Mouse (Mus musculus): ENCODE measurements around the gene Ahcyl2.
"Not testable (repeated sequence)": the region's sequence is repeated elsewhere in the genome, so short reads cannot be mapped to it uniquely, and the experiment has no call there.

Ahcyl2 gene

GRCm38 (mm10) chr6:29815634-29816033, 47.8 kb downstream of the Ahcyl2 start:
- DNase-seq (ENCODE audit: low spot score) = no peak

GRCm38 (mm10) chr6:29816371-29816770, 48.6 kb downstream of the Ahcyl2 start:
- DNase-seq (ENCODE audit: low spot score) = not testable (repeated sequence)

DNA sequence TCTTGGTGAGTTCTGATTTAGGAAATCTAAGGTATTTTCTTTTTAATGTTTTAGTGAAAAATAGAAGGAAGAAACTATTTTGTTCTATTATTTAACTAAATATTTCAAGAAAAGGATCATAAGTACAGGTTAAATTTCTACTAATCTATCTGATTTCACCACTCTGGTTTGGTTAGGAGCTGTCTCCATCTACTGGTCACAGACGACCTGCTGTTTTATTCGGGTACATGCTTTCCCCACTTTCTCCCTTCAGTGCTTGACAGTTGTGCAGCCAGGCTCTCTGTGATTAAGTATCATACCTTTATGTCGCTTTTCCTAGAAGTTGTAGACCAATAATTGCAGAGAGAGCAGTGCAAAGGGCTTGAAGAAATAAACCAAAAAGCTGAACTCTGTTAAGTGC, 51.5 kb downstream of the Ahcyl2 start:
- no peak for DNase-seq (ENCODE audit: low spot score)

- no peak for DNase-seq (ENCODE audit: low spot score)
Measured at GRCm38 (mm10) chr6:29820314-29820713, 52.5 kb downstream of the Ahcyl2 start.

GRCm38 (mm10) chr6:29820926-29821325, 53.1 kb downstream of the Ahcyl2 start:
- no peak for DNase-seq (ENCODE audit: low spot score)

DNA sequence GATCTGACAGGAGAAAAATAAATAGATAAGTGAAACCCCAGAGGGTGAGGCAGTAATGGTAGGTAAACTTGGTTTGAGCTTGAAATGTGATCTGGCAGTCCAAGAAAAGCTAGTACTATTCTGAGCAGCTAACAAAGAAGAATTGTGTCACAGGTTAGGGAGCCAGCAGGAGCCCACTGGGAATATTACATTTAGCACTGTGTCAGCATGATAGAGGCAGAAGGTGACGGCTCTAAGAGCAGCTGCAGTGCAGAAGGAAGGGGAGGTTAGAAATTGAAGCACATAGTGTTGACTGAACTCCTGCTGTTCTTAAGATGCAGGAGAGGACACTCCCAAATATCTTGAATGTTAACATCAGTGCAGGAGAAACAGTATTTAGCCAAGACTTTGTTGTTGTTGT, 54.0 kb downstream of the Ahcyl2 start:
- DNase-seq (ENCODE audit: low spot score) = no peak

DNA sequence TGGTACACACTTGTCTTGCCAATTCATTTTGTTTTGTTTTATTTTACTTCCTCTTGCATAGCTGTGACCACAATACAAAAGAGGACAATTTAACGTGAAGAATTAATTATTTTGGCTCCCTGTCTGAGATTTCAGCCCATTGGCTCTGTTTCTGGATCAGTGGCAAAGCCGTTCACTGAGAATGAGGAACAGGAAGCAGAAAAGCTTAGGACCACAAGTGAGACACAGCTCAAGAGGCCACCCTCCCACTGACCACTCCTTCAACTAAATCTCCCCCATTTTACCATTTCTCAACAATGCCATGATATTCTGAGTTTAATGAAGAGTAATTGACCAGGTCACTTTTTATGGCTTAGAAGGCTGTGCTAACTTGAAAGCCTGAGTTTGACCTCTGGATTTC, 57.5 kb downstream of the Ahcyl2 start:
- no peak for DNase-seq (ENCODE audit: low spot score)

DNA sequence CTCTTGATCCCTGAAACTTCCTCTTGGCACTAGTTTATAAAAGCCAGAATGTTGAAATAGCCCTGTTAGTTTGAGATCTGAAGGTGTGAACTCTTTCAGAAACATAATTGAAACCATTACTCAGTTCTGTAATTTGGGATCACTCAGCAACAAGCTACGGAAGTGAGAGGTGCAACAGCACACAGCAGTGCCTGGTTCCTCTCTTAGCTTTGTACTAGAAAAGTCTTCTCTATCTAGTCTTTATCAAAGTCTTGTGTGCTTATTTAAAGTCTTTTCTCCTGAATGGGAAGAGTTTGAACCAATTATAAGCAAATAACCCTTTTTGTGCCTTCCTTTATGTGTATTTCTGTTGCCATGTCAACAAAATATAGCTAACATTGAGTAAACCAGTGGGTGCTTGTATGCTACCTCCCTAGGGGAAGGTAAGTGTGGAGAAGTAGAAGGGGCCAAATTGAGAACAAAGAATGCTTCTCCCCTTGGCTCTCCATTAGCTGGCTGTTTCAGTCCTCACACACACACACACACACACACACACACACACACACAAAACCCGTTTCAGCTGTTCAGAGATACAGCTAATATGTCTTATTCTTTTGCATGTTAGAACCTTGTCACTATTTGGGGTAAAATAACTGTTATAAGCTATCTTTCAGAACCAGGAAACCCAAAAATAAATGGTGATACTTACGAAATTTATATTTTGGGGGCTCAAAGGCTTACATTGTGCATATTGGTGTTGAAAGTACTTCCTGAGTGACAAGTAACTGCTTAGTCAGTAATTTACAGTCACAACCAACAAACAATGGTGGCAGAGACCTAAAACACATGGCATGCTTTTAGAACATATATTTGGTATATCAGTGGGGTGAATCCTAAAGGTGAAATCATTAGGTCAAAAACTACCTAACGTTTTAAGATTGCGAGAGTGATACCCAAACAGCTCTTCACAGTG, 59.8 kb downstream of the Ahcyl2 start:
- no peak for DNase-seq (ENCODE audit: low spot score)

DNA sequence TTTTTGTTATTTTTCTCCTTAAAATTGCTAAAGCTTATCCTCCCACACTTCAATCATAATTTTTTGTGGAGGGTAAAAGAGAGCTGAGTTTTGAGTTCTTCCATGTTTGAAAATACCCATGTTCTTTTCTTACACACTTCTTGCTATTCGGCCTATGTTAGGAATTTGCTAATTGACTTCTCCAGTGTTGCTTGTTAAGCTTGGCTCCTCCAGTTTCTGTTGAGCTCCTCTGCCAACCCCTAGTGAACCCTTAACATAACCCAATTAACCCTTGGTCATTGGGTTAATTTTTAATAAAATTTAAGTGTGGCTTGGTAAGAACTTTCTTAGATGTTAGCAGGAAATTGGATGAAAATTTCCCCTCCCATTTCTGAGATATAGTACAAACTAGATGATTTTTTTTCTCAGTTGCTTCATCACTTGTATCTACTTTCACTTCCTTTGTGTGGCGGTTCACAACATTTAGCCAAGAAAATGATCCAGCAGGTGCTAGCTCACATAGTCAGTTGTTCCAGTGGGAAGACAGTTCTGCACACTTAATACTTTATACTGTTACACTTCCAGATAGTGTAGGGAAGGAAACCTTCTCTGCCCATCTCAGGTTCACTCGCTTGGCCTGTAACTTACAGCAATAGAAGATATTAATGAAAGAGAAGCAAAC, 60.9 kb downstream of the Ahcyl2 start:
- DNase-seq (ENCODE audit: low spot score) = no peak

DNA sequence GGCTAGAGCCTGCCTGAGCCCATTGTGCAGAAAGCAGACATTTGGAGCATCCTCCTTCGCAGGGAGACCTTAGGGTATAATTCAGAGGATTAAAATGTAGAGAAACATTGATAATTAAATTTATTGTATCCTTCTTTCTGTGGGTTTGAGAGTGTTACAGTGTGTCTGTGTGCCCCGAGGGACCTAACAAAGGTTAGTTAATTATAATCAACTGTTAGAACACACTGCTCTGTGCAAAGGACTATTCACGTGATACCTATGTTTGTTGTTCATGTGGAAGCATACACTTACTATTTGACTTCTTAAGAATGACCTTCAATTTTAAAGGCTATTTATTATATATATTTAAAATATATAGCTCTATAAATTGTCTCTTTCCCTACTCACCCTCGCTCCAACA, 64.5 kb downstream of the Ahcyl2 start:
- no peak for DNase-seq (ENCODE audit: low spot score)

GRCm38 (mm10) chr6:29833117-29833516, 65.3 kb downstream of the Ahcyl2 start:
- DNase-seq (ENCODE audit: low spot score) = no peak

DNA sequence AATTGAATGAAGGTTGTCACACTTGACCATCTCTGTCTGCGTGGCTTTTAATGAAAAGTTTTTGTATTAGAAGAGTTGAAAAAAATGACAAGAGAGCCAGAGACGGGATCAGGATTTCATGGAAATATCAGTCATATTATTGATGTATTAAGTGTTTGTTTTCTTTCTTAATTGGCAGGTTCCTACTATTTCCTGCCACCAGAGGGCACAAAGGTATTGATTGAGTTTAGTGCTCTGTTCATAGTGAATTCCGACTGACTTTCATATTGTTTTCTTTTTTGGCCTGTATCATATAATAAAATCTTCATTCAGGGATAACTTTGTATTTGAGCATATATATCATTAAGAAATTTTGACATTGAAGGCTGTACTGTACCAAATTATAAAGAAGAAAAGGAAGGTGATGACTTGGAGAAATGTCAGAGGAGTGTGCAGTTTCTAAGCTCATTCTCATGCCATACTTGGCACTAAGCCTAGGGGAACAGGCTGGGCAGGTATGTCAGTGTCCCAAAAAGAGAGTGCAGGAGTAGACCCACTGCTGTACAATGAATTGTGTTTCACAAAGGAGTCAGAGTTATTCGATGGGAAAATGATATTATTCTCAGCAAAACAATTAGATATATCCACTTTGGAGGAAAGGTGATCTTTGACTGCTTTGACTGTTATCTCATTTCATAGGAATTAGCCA, 65.9 kb downstream of the Ahcyl2 start:
- no peak for DNase-seq (ENCODE audit: low spot score)

DNA sequence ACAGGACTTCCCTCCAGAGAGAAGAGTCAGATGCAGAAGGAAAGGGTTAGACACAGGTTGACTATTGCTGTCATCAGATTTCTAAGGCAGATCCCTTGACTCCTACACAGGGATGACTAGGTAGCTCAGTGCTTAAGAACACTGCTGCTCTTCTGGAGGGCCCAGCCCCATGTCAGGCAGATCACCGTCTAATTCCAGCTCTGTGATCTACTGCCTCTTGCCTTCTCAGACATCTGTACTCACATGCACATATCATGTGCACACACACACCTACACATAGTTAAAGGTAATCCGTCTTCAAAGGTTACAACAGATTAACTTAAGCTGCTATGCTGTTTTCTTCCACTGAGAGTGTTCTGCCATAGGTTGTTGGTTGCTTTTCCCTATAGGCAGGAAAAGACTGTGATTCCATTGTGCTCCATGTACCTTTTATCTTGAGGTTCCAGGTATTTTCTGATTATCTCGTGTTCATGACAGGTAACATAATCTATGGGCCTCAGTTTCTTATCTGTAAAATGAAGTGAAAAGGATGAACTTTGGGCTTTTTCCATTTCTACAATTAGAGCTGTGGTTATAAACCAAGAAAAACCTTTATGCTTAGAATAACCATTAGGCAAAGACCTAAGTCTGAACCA, 67.8 kb downstream of the Ahcyl2 start:
- DNase-seq (ENCODE audit: low spot score) = no peak

- no peak for DNase-seq (ENCODE audit: low spot score)
Measured at GRCm38 (mm10) chr6:29837579-29837978, 69.8 kb downstream of the Ahcyl2 start.

GRCm38 (mm10) chr6:29838531-29838930, 70.7 kb downstream of the Ahcyl2 start:
- DNase-seq (ENCODE audit: low spot score) = no peak

DNA sequence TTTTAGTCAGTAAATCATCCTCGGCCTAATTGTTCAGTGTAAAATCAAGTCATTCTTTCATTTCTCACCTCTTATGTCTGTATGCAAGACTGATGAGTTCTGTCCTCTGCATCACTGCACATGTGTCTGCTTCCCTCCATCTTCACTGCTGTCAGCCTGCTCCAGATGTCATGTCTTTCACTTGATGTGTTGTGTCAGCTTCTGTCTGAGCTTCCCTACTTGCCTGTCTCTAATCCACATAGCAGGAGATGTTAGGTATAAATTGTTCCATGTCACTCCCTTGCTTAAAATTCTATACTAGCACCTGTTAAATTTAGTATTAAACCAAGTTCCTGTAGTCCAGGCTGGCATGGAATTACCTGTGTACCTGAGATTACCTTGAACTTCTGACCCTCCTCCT, 72.2 kb downstream of the Ahcyl2 start:
- DNase-seq (ENCODE audit: low spot score) = no peak

DNA sequence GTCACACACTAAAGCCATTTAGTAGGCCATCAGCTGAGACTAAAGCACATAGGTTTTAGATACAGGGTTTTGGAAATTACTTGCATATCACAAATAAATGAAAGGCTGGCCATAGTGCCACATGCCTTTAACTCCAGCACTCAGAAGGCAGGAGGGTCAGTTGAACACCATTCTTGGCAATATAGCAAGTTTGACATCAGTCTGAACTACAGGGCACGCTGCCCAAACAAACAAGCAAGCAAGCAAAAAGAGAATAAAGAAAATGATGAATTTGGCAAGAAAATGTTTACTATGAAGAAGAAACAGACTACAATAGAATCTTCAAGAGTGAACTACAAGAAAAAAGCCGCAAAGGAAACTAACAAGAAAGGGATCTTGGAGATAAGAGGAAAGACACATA, 73.7 kb downstream of the Ahcyl2 start:
- DNase-seq (ENCODE audit: low spot score) = no peak

DNA sequence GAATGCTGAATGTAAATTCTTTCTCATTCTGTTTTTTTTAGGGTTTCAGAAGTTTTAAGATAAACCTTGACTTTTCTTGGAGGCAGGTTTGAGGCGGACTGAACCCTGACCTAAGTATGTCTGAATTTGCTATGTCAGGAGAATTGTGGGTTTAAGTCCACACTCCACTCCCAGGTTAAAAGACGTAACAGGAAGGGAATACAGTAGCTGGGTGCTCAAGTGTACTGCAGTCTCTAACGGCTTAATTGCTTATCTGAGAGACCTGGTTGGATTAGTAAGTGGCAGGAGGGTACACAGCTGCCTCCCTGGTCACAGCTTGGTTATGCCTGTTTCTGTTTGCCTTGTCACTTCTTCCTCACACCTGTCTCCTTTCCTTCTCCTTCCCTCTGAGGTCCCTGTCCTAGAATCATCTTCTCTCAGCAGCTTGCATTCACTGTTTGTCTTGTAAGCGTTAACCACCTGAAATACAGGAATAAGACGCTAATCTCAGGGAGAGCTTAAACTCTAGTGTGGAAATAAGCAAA, 79.9 kb downstream of the Ahcyl2 start:
- DNase-seq (ENCODE audit: low spot score) = no peak

GRCm38 (mm10) chr6:29848808-29849207, 81.0 kb downstream of the Ahcyl2 start:
- DNase-seq (ENCODE audit: low spot score) = no peak

DNA sequence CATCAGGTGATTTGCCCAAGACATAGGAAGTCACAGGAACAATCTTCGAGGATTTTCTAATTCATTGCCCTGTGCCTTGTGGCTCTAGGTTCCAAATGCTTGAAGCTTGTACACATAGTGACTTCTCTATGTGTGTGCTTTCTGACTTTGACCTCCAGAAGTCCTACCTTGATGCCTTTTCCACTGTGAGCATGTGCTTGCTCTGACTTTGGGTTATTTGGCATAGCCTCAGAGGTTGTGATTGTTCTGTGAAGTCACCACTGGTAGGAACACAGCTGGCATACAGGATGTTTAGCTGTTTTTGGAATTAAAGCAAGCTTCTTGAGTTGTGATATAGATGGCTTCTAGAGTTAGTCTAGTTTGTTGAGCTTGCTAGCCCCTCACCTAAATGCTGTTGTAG, 82.3 kb downstream of the Ahcyl2 start:
- DNase-seq (ENCODE audit: low spot score) = no peak

DNA sequence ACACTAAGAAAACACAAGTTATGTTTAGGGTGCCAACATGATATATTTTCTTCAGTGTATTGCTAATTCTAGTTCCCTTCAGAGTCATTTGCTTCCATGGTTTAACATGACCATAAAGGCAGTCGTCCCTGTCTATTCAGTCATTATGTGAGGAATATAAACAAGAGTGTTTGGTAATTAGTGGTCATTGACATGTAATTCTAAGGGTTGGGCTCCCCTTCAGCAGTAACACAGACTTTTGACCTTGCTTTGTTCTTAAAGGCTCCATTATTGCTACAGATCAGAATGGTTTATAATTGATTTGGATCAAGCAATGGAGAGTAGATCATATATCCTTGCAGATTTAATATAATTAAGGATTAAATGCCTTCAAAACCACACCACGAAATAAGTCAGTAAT, 82.9 kb downstream of the Ahcyl2 start:
- no peak for DNase-seq (ENCODE audit: low spot score)

DNA sequence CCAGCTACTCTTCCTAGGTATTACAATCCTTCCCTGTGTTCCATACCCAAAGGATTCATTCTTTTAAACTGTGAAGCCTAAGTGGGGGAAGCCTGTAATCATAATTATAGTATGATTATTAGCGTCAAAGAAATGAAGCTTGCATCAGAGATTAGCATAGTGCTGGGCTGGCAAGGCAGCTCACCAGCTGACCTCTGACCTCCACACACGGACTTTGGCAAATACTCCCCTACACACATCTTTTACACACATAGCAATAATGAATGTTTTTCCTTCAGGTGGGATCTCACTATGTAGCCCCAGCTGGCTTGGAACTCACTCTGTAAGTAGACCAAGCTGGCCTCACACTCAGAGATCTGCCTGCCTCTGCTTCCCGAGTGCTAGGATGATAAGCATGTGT, 84.1 kb downstream of the Ahcyl2 start:
- no peak for DNase-seq (ENCODE audit: low spot score)
